Mouse (Mus musculus) retina, embryonic 14.5 days (tissue): ENCODE measurements around the gene Psma6.

Source experiments
- DNase-seq: peaks from one replicate; pipeline ENCODE4 v3.0.0-alpha.2; 2015; ENCODE audit warnings: low spot score

Psma6 gene

GRCm38 (mm10) chr12:55464846-55465361 lies 80.9 kb downstream of the Psma6 start:
- peak; percentile 22 for DNase-seq

- no peak for DNase-seq
Observed at GRCm38 (mm10) chr12:55465401-55465983, 81.5 kb downstream of the Psma6 start.

- DNase-seq = no peak
Observed at GRCm38 (mm10) chr12:55466088-55466701, 82.2 kb downstream of the Psma6 start.

GRCm38 (mm10) chr12:55466816-55467215 lies 82.8 kb downstream of the Psma6 start:
- no peak for DNase-seq

- peak; percentile 48 for DNase-seq
Observed at GRCm38 (mm10) chr12:55467331-55468180, 83.5 kb downstream of the Psma6 start.
